Mouse (Mus musculus): ENCODE measurements at regions not wholly inside any gene's neighbourhood (a gene's known extent, or its start where the extent isn't known, plus 50 kb on each side); places are given as distances from the start of the nearest gene placed in this dataset.
A peak's percentile ranks its signal among the peaks of the same experiment; 100 is the strongest.

GRCm38 (mm10) chr7:40742553-40743151 lies 155.5 kb upstream of the Vstm2b start:
- no peak overlapping the region for H3K4me3 ChIP-seq (ENCODE audit: low read depth, low read length)
- no peak overlapping the region for H3K4me2 ChIP-seq (ENCODE audit: low read depth, low read length)
- ATAC-seq (no peak), DNase-seq (no peak)
- H3K36me3 ChIP-seq (replicated peaks; ENCODE audit: insufficient read depth, low read length): no peaks in the 10 kb centered on the region
- H3K27me3 ChIP-seq (ENCODE audit: insufficient read depth, low read length): no peaks in the 10 kb centered on the region
- WGBS (ENCODE audit: insufficient replicate concordance): 51% methylated on average over 4 of the region's 4 CpGs
- no peak overlapping the region for H3K9ac ChIP-seq (replicated peaks)
- H3K9me3 ChIP-seq (ENCODE audit: low read length): no peaks in the 10 kb centered on the region
- no peaks in the 10 kb centered on the region for H3K4me1 ChIP-seq (ENCODE audit: insufficient read depth)
- no peak overlapping the region for H3K27ac ChIP-seq (ENCODE audit: low read depth)
- TF ChIP-seq CTCF (IDR thresholded peaks at IDR 0.05; ENCODE audit: low read depth): no peak
- TF ChIP-seq EP300 (IDR thresholded peaks at IDR 0.05; ENCODE audit: low read depth): no peak

GRCm38 (mm10) chr7:40751779-40752178 lies 146.3 kb upstream of the Vstm2b start:
- no peak overlapping the region for H3K4me3 ChIP-seq (ENCODE audit: low read depth, low read length)
- no peak overlapping the region for H3K4me2 ChIP-seq (ENCODE audit: low read depth, low read length)
- H3K27ac ChIP-seq (ENCODE audit: low read depth): no peak overlapping the region

DNA sequence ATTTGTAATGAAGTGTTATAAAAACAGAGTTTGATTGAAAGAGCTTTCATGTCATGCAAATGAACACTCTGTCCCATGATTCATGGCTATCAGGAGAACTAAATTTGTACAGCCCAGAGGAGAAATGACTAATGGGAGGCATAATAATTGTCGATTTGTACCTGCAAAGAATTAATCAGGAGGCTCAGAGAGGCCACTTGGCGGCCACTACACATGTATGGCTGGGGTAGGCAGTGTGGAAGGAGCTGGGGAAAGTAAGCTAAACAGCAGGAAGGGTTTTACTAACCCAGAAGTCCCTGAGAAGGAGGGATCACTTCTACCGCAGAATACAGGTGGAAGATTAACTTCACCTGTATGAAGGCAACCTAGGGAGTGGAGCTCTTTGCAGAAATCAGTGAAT lies 145.9 kb upstream of the Vstm2b start:
- WGBS (ENCODE audit: insufficient replicate concordance): 44% methylated on average over 3 of the region's 3 CpGs
- DNase-seq: no peak
- Histone ChIP-seq H3K9me3 (ENCODE audit: low read length) (no peaks in the 10 kb centered on the region), H3K36me3 (replicated peaks; ENCODE audit: insufficient read depth, low read length) (no peaks in the 10 kb centered on the region), H3K4me3 (ENCODE audit: low read depth, low read length) (no peak overlapping the region), H3K4me1 (ENCODE audit: insufficient read depth) (no peaks in the 10 kb centered on the region), H3K27me3 (ENCODE audit: insufficient read depth, low read length) (no peaks in the 10 kb centered on the region), H3K27ac (ENCODE audit: low read depth) (no peak overlapping the region), H3K4me2 (ENCODE audit: low read depth, low read length) (no peak overlapping the region), H3K9ac (replicated peaks) (no peak overlapping the region)
- no peak for TF ChIP-seq EP300 (IDR thresholded peaks at IDR 0.05; ENCODE audit: low read depth)
- TF ChIP-seq CTCF (IDR thresholded peaks at IDR 0.05; ENCODE audit: low read depth): no peak
- ATAC-seq: no peak

More at GRCm38 (mm10) chr7:40751779-40752178, 146.3 kb upstream of the Vstm2b start:
- no peaks in the 10 kb centered on the region for H3K4me1 ChIP-seq (ENCODE audit: insufficient read depth)
- DNase-seq (no peak), ATAC-seq (no peak)
- WGBS (ENCODE audit: insufficient replicate concordance): 55% methylated on average over 2 of the region's 2 CpGs
- TF ChIP-seq CTCF (IDR thresholded peaks at IDR 0.05; ENCODE audit: low read depth) (no peak), EP300 (IDR thresholded peaks at IDR 0.05; ENCODE audit: low read depth) (no peak)
- no peak overlapping the region for H3K9ac ChIP-seq (replicated peaks)
- H3K36me3 ChIP-seq (replicated peaks; ENCODE audit: insufficient read depth, low read length): no peaks in the 10 kb centered on the region
- no peaks in the 10 kb centered on the region for H3K27me3 ChIP-seq (ENCODE audit: insufficient read depth, low read length)
- H3K9me3 ChIP-seq (ENCODE audit: low read length): no peaks in the 10 kb centered on the region

GRCm38 (mm10) chr7:40753490-40753889 lies 144.6 kb upstream of the Vstm2b start:
- no peaks in the 10 kb centered on the region for H3K4me1 ChIP-seq (ENCODE audit: insufficient read depth)
- no peaks in the 10 kb centered on the region for H3K36me3 ChIP-seq (replicated peaks; ENCODE audit: insufficient read depth, low read length)
- no peak for TF ChIP-seq EP300 (IDR thresholded peaks at IDR 0.05; ENCODE audit: low read depth)
- no peak for TF ChIP-seq CTCF (IDR thresholded peaks at IDR 0.05; ENCODE audit: low read depth)
- H3K27ac ChIP-seq (ENCODE audit: low read depth): no peak overlapping the region
- ATAC-seq (no peak), DNase-seq (no peak)
- no peak overlapping the region for H3K9ac ChIP-seq (replicated peaks)
- H3K4me2 ChIP-seq (ENCODE audit: low read depth, low read length): no peak overlapping the region
- no peak overlapping the region for H3K4me3 ChIP-seq (ENCODE audit: low read depth, low read length)
- H3K9me3 ChIP-seq (ENCODE audit: low read length): no peaks in the 10 kb centered on the region
- H3K27me3 ChIP-seq (ENCODE audit: insufficient read depth, low read length): no peaks in the 10 kb centered on the region
- WGBS (ENCODE audit: insufficient replicate concordance): 49% methylated on average over 1 of the region's 1 CpGs

- peak; percentile 25 for DNase-seq
These were observed 135.6 kb upstream of the Vstm2b start for GRCm38 (mm10) chr7:40762520-40762919.

GRCm38 (mm10) chr7:40766142-40766541 lies 132.0 kb upstream of the Vstm2b start:
- 52% methylated on average over 3 of the region's 3 CpGs for WGBS (ENCODE audit: insufficient replicate concordance)
- TF ChIP-seq CTCF (IDR thresholded peaks at IDR 0.05; ENCODE audit: low read depth) (no peak), EP300 (IDR thresholded peaks at IDR 0.05; ENCODE audit: low read depth) (no peak)

More at GRCm38 (mm10) chr7:40762520-40762919, 135.6 kb upstream of the Vstm2b start:
- Histone ChIP-seq H3K4me2 (ENCODE audit: low read depth, low read length) (no peak overlapping the region), H3K27me3 (ENCODE audit: insufficient read depth, low read length) (no peaks in the 10 kb centered on the region), H3K36me3 (replicated peaks; ENCODE audit: insufficient read depth, low read length) (no peaks in the 10 kb centered on the region), H3K4me1 (ENCODE audit: insufficient read depth) (no peaks in the 10 kb centered on the region), H3K9me3 (ENCODE audit: low read length) (no peaks in the 10 kb centered on the region), H3K27ac (ENCODE audit: low read depth) (no peak overlapping the region), H3K4me3 (ENCODE audit: low read depth, low read length) (no peak overlapping the region), H3K9ac (replicated peaks) (no peak overlapping the region)
- WGBS (ENCODE audit: insufficient replicate concordance): 12% methylated on average over 5 of the region's 5 CpGs
- TF ChIP-seq EP300 (IDR thresholded peaks at IDR 0.05; ENCODE audit: low read depth) (no peak), CTCF (IDR thresholded peaks at IDR 0.05; ENCODE audit: low read depth) (no peak)
- ATAC-seq: no peak

More at GRCm38 (mm10) chr7:40766142-40766541, 132.0 kb upstream of the Vstm2b start:
- H3K4me1 ChIP-seq (ENCODE audit: insufficient read depth): no peaks in the 10 kb centered on the region
- H3K9ac ChIP-seq (replicated peaks): no peak overlapping the region
- H3K36me3 ChIP-seq (replicated peaks; ENCODE audit: insufficient read depth, low read length): no peaks in the 10 kb centered on the region
- DNase-seq (no peak), ATAC-seq (no peak)
- no peaks in the 10 kb centered on the region for H3K9me3 ChIP-seq (ENCODE audit: low read length)
- H3K4me3 ChIP-seq (ENCODE audit: low read depth, low read length): no peak overlapping the region
- no peak overlapping the region for H3K27ac ChIP-seq (ENCODE audit: low read depth)
- no peaks in the 10 kb centered on the region for H3K27me3 ChIP-seq (ENCODE audit: insufficient read depth, low read length)
- no peak overlapping the region for H3K4me2 ChIP-seq (ENCODE audit: low read depth, low read length)

Data from liver, postnatal 0 days (tissue).